ENCODE assay signal across 8 mouse cellular contexts in the genomic region with DNA sequence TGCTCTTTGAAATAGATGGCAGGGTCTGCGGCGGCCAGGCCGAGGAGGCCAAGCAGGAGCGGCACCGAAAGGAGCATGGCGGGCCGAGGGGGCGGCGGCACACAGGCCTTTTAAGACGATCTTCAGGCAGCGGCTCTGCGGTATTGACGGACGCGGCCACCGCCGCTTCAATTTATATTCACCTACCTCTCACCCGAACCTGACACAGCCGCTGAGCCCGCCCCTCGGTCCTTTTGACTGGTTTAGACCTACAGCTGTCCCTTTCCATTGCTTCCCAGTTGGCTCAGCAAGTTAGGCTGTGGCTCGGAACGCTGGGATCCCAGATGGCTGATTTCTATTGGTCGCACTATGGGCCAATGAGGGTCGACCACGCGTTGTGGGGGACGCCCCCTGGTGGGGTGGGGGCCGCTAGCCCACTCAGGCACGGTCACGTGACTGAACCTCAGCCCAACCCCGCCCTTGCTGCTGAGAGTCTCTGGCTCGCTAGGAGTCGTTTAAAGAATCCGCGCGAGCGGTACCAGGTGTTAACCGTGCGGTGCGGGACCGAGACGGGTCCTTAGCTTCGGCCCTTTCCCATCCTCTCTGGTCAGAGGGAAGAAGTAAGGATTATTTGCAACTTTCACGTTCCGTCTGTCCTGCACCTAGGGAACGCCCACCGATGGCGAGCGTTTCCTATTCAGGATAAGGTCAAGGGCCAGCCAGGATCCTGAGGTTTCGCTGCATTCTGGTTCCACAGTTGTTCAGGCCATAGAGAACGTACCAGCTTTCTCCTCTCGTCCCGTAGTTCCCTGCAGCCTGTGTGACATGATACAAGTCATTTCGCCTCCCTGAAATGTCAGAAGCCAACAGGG. TPM values are rescaled to one million over a fixed set of nuclear protein-coding genes. Genes with fewer than 3 reads are reported as not detected.
DNase-seq lines count a peak whose midpoint lies in the region; ATAC-seq lines count a peak whose summit lies in the region.

TSS of gene Calr (minus strand) at position 213 of the 851 bp plus-strand sequence.

- ATAC-seq in intestine, embryonic 14.5 days (replicated peaks; ENCODE audit: low FRiP score, low TSS enrichment, low read depth), result peak; percentile 100

- DNase-seq in adrenal gland, adult 18-20 months (ENCODE audit: low spot score in 2 of 2), result peak; percentile 96 to 98
- DNase-seq in embryo, embryonic 11 days, result peak; percentile 100
- DNase-seq in gastrocnemius, postnatal 25 days, result peak; percentile 100
- peak; percentile 99 for DNase-seq in intestine, embryonic 14.5 days (ENCODE audit: low spot score)
- peak; percentile 100 for DNase-seq in left cerebral cortex, postnatal 14 days (ENCODE audit: low spot score in 2 of 2)
- peak; percentile 100 for DNase-seq in mesoderm, embryonic 11.5 days (ENCODE audit: low read depth, low spot score)
- DNase-seq in right cerebral cortex, postnatal 36 days (ENCODE audit: low spot score in 2 of 2), result peak; percentile 100
- DNase-seq in yolk sac, embryonic 10.5 days (ENCODE audit: low spot score), result peak; percentile 100

- H3K4me2 ChIP-seq in intestine, embryonic 14.5 days (ENCODE audit: low read length), result peak within 1 kb of the TSS; percentile 73

- peak within 1 kb of the TSS; percentile 99 for H3K9ac ChIP-seq in intestine, embryonic 14.5 days (ENCODE audit: low read length)

- WGBS in intestine, embryonic 14.5 days, result under 1% methylated on average over 55 of the region's 55 CpGs

- H3K9me3 ChIP-seq in intestine, embryonic 14.5 days (ENCODE audit: control insufficient read depth, low read length), result no peaks in the 10 kb centered on the region

- peak within 1 kb of the TSS; percentile 99 for H3K4me3 ChIP-seq in intestine, embryonic 14.5 days (ENCODE audit: low read depth, low read length)

- H3K4me1 ChIP-seq in intestine, embryonic 14.5 days (replicated peaks; ENCODE audit: control insufficient read depth, insufficient read depth, low read length), result peaks cover 33% of the 10 kb centered on the region

- no peaks in the 10 kb centered on the region for H3K27me3 ChIP-seq in intestine, embryonic 14.5 days (replicated peaks; ENCODE audit: control insufficient read depth, insufficient read depth, low read length)

- intact Hi-C loops in left cerebral cortex, postnatal 14 days (cut with DNase I), result loop anchor here (5.0 kb wide), 1 partner anchor 55 kb away; the partner anchor contains the start of gene Klf1

- H3K36me3 ChIP-seq in intestine, embryonic 14.5 days (ENCODE audit: control insufficient read depth, insufficient read depth, low read length), result peaks cover 37% of the 10 kb centered on the region

- peak within 1 kb of the TSS; percentile 89 for H3K27ac ChIP-seq in intestine, embryonic 14.5 days (ENCODE audit: low read depth)

RNA-seq across cellular contexts. Expression of gene Calr, which starts in this region (rescaled TPM):
- 100 to 1,000 TPM; 606 to 686 TPM for total RNA-seq in adrenal gland, adult 18-20 months (2021)
- 100 to 1,000 TPM; 178 to 214 TPM for total RNA-seq in gastrocnemius, postnatal 25 days (2021)
- 721 and 823 TPM in 2 replicates for polyA plus RNA-seq in intestine, embryonic 14.5 days (2014; fragmentation: Nextera tagmentation; extraction: Ambion mirVana)
- 100 to 1,000 TPM; 495 to 553 TPM for total RNA-seq in left cerebral cortex, postnatal 14 days (2021)

Comparison
In these comparisons a context has a peak if more than half of its experiments do, and no peak if none do; other contexts are left out.
1. Peak in every context shown above with its lines: DNase-seq, ATAC-seq, H3K4me3 ChIP-seq and H3K27ac ChIP-seq.